Mouse (Mus musculus) urinary bladder, postnatal 36 days (tissue): ENCODE measurements around the gene Vmn1r173.
"Not testable (repeated sequence)": the region's sequence is repeated elsewhere in the genome, so short reads cannot be mapped to it uniquely, and the experiment has no call there.

Experiments
- DNase-seq, 2 experiments: peaks; one replicate each; pipeline ENCODE4 v3.0.0; 2022; ENCODE audit warnings: low spot score in 2 of 2, mixed read lengths in 1 of 2

Vmn1r173 gene

GRCm38 (mm10) chr7:23700403-23700802, at the start of gene Vmn1r173:
TSS of gene Vmn1r173 (plus strand) at chr7:23700703.
- DNase-seq: not testable (repeated sequence)

DNA sequence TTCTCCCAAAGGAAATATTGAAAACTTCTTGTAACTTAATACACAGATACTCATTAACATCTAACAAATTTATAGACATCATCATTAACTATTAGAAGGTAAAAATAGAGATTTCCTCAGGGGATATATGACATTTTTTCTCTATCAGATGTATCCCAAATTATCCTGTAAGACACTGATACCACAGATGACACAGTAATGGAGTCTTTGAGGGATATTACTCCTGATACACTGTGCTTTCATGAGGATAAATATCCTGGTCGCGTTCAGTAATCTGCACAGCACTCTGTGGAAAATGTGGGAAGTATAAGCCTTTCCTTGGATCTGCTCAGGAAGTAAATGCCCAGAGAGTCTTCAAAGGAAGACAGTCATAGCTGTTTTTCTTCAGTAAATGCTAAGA, 42.5 kb upstream of the Vmn1r173 start, which contains the start of gene Vmn1r172:
Gene Vmn1r172, plus strand, starts transcription at position 301 of the 400 bp plus-strand sequence.
- no peak for DNase-seq

- DNase-seq: not testable (repeated sequence)
Measured at GRCm38 (mm10) chr7:23751970-23752369, 51.5 kb downstream of the Vmn1r173 start, which contains the start of gene Vmn1r174. TSS of gene Vmn1r174 (plus strand) at chr7:23752270.
